Mouse (Mus musculus) layer of hippocampus, adult 8-10 months (tissue): ENCODE data around the gene Gm1527. TPM values are rescaled to one million over a fixed set of nuclear protein-coding genes. Genes with fewer than 3 reads are reported as not detected.
"Not testable (repeated sequence)": the region's sequence is repeated elsewhere in the genome, so short reads cannot be mapped to it uniquely, and the experiment has no call there.

Experiments used
- DNase-seq, 2 experiments: peaks; one replicate each; pipeline ENCODE4 v3.0.0; 2022; ENCODE audit warnings: low spot score in 2 of 2
- total RNA-seq, 4 experiments: library from RNA; stranded (reverse); gene quantifications; 2 replicates each; pipeline ENCODE4 v1.2.4; 2022

Gm1527 gene
- total RNA-seq = not detected

DNA sequence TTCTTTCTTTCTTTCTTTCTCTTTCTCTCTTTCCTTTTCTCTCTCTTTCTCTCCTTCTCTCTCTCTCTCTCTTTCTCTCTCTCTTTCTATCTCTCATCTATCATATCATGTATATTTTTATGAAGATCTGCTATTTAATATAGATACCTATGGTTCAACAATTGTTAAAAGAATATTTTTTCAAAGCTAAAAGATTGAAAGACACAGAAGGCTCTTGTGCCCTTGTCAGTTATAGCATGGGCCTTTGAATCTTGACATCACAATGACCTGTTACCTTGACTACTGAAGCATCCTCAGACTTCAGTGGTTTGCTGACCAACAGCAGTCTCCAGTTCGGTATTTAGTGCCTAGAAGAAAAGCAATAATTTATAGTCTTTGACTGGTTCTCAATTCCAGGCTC is at the start of gene Gm1527:
Gm1527 (plus strand) TSS at position 301 of the 400 bp plus-strand sequence.
- no peak for DNase-seq

DNA sequence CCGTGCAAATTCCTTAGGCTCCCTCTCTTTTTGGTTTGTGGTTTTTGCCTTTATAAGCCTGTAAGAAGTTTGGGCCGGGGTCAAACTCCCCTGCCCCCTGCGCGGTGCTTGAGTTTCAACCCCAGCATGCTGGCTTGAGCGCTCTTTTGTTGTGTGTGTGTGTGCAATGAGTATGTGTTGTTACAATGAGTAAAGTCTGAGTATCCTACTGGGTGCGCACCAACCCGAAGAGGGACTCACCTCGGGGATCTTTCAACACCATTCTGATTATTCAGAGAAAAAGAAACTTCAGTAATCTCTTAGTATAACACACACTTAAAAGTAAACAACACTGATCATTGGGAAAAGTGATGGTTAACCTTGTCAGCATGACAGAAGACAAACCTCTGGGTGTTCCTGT is 49.2 kb upstream of the Gm1527 start:
- DNase-seq = no peak

DNA sequence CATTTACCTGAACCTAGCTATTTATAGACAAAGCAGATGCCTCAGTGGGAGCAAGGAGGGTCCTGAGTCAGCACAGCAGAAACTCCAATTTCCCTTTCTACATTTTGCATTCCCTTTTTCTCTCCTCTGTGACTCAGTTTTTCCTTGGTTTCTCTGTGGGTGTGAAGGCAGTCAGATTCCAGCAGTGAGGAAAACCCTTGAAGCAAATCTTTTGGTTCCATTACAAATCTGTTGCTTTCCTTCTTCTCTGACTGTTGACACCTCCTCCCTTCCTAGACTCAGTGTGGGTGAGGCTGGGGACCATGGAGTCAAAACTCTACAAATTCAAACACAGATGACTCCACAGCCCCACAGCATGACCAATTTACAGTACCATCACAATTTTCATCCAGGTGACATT is 45.3 kb upstream of the Gm1527 start:
- DNase-seq = no peak

DNA sequence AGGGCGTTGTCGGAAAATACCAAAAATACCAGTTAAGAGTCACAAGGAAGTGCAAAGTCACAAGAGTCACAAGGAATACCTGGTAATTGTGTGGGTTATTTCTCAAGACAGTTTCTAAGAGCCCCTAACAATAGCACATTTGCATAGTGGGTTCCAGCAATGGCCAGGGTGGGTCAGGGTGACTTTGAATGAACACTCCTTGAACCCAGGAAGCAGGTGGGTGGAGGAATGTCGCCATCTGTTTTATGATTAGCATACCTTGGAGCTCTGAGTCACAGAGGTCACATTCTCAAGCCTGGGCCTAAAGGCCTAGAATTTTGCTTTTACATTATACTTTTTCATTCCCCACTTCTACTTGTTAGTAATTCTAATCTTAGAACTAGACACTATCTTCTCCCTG is 40.2 kb upstream of the Gm1527 start:
- DNase-seq = not testable (repeated sequence)

DNA sequence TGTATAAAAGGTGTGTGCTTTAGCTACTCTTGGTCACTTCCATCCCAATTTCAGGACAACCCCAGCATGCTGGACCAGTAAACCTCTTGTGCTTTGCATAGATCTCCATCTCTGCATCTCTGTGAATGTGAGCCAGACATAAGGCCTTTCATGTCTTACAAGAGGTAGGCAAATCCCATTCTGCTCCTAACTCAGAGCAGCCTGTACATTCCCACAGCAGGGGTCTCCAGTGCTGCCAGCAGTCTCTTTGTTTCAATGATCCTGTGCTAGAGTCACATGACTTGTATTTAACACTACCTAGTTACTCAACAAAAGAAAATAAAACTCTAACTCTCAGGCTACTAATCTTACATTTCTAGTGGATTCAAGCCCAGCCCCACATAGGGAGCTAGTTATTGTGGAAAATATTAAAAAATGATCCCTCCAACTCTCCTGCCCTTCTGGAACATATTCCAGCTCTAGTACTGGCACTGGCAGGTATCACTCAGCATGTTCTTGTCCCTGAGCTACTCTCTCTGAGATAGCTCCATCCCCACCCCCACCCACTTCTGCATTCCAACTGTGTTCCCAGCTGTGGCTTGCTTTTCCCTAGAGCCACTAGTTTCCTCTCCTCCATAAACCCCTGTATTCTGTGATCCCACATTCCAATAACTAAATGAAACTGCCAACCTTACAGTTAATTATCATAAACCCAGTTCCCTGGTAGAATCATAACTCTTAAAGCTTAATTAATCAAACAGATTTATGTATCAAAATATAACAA is 32.6 kb upstream of the Gm1527 start:
- not testable (repeated sequence) for DNase-seq

DNA sequence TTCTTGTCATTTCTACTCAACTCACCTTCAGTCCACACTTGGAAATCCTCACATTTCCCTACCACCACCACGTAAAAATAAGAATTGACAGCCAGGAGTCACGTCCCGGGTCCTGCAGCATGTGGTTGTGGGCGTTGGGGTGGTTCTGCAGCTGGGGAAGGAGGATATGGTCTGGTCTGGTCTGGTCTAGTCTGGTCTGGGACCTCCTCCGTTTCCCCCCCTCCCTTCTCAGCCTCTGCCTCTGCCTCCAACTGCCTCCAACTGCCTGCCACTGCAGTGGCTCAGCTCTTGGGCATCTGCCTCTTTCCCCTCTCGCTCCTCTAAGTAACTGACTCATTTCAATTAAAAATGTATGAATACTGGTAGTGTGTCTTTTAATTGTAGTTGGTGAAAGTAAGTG is 4.5 kb downstream of the Gm1527 start:
- not testable (repeated sequence) for DNase-seq

DNA sequence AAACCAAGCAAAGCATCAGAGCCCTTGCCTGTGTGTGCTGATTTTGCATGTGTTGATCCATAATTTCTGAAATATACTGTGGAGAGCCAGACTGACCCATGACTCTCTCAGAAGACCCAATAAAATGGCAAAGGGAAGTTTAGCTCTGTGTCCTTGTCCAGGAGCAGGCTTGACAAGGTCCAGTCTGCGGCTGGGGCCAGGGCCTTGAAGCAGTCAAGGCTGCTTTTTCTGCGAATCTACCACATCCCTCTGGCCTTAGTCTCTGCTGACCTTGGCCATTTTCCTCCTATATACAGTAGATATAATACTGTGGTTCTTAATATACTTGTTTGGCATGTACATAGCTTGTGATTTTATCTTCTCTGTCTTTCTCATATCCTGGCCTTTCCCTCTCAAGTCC is 73.5 kb downstream of the Gm1527 start:
- DNase-seq = no peak

DNA sequence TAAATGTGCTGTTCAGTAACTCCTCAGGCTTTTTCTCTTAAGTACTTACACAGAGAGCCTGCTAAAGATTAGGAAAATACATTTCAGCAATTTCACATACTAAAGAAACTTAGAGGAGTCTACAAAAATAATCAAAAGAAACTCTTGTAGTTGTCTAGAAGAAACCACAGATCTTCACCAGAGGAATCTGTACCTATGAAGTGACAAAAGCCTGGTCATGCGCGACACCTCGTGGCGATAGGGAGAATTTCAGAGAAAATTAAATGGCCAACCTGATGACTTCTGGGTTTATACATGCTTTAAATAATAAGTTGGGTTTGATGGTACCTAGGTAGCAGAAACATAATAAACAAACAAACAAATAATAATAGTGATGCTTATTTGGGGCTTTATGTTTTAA is 76.4 kb downstream of the Gm1527 start:
- DNase-seq = peak; percentile 22 to 65

Other genes starting within 250 kb of the Gm1527 start
- gene Slc2a2, start 194.7 kb upstream of the Gm1527 start, total RNA-seq = under 1 TPM in 1 of 4 experiments, not detected in 3; 0.07 TPM
- gene Eif5a2, start 111.3 kb upstream of the Gm1527 start, total RNA-seq = 10 to 100 TPM; 32.3 to 41.0 (median 33.8) TPM
- gene Rpl22l1, start 87.2 kb upstream of the Gm1527 start, total RNA-seq = 100 to 1,000 TPM; 196 to 238 (median 215) TPM
- gene Egfem1, start 189.4 kb downstream of the Gm1527 start, total RNA-seq = 10 to 100 TPM; 27.9 to 44.9 (median 36.0) TPM